Mouse (Mus musculus) ovary, adult 10 weeks (tissue): ENCODE measurements around the gene Atl1. TPM values are rescaled to one million over a fixed set of nuclear protein-coding genes. Genes with fewer than 3 reads are reported as not detected.

Experiments used
- polyA plus RNA-seq: library from polyadenylated mRNA; stranded (reverse); fragments of 350-450 nt; fragmentation: Illumina TruSeq; extraction: RNeasy Lipid Tissue Mini Kit (QIAGEN cat#74804); gene quantifications from one replicate; pipeline ENCODE4 v1.2.3, GENCODE M21; 2014

Atl1 gene
- 9.0 TPM for polyA plus RNA-seq

GRCm38 (mm10) chr12:69892371-69893251 is at the start of gene Atl1, which contains the start of gene Map4k5:
TSS of gene Atl1 (plus strand) at chr12:69892614.
TSS of gene Map4k5 (minus strand) at chr12:69893200.

GRCm38 (mm10) chr12:69986786-69987497 is 94.5 kb downstream of the Atl1 start, which contains the start of gene Sav1:
TSS of gene Sav1 (minus strand) at chr12:69987002.

Other genes starting within 250 kb of the Atl1 start
- 110 TPM for gene Sos2, start 210.8 kb upstream of the Atl1 start, polyA plus RNA-seq
- 20.2 TPM for gene L2hgdh, start 167.7 kb upstream of the Atl1 start, polyA plus RNA-seq
- gene Atp5s, start 167.7 kb upstream of the Atl1 start, polyA plus RNA-seq: 30.4 TPM
- gene Cdkl1, start 101.3 kb upstream of the Atl1 start, polyA plus RNA-seq: 14.0 TPM
- 118 TPM for gene Map4k5, start 586 bp downstream of the Atl1 start, polyA plus RNA-seq
- 130 TPM for gene Sav1, start 94.4 kb downstream of the Atl1 start, polyA plus RNA-seq
- 20.9 TPM for gene Nin, start 221.1 kb downstream of the Atl1 start, polyA plus RNA-seq